Mouse (Mus musculus): ENCODE data around the gene Pold3. TPM values are rescaled to one million over a fixed set of nuclear protein-coding genes. Genes with fewer than 3 reads are reported as not detected.
A peak's percentile ranks its signal among the peaks of the same experiment; 100 is the strongest.

The Pold3 gene
- polyA plus RNA-seq, 1 experiment from 2014 or later: 31.8 TPM

- no peaks in the 10 kb centered on the region for H3K36me3 ChIP-seq (ENCODE audit: control insufficient read depth, insufficient read depth, low read length)
- 70% methylated on average over 11 of the region's 11 CpGs for WGBS
- no peak for ATAC-seq (ENCODE audit: insufficient number of reproducible peaks, insufficient read depth, low FRiP score, low read depth)
Observed at GRCm38 (mm10) chr7:100150626-100151025, 29.3 kb upstream of the Pold3 start.

DNA sequence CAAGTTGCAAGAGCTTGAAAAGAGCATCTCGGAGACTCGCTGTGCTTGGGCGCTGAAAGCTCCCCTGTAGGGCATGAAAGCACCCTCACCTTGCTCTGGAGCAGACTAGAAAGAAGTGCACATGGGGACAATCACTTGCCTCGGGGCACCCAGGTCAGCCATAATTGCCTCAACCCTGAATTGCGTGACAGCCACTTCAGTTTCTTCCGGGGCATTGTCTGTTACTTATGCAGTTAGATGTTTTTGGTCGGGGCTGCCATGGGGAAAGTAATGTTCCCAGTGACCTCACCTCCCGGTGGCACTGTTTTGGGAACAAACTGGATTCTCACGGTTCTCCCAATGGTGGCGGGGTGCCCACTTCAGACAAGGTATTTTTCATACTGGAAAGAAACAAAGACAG lies 28.7 kb upstream of the Pold3 start:
- Histone ChIP-seq H3K36me3 (ENCODE audit: control insufficient read depth, insufficient read depth, low read length) (no peaks in the 10 kb centered on the region), H3K9me3 (ENCODE audit: control insufficient read depth, low read length) (no peaks in the 10 kb centered on the region), H3K27ac (replicated peaks in 1 of 2; ENCODE audit: control insufficient read depth in 1 of 2, insufficient read depth in 1 of 2, low read depth in 2 of 2, low read length in 2 of 2) (no peak overlapping the region), H3K4me1 (ENCODE audit: control insufficient read depth in 2 of 2, insufficient read depth in 2 of 2, low read length in 2 of 2) (no peaks in the 10 kb centered on the region; a peak in 1 of 4 replicates), H3K4me2 (ENCODE audit: low read length) (no peak overlapping the region), H3K4me3 (ENCODE audit: control insufficient read depth in 1 of 2, insufficient read depth in 1 of 2, low read depth in 1 of 2, low read length in 2 of 2) (no peak overlapping the region), H3K27me3 (ENCODE audit: control insufficient read depth, insufficient read depth, low read length) (no peaks in the 10 kb centered on the region), H3K9ac (ENCODE audit: low read length) (no peak overlapping the region)
- 57% methylated on average over 10 of the region's 10 CpGs for WGBS
- no peak for ATAC-seq (ENCODE audit: insufficient number of reproducible peaks, insufficient read depth, low FRiP score, low read depth)

More at GRCm38 (mm10) chr7:100150626-100151025, 29.3 kb upstream of the Pold3 start:
- no peaks in the 10 kb centered on the region for H3K9me3 ChIP-seq (ENCODE audit: control insufficient read depth, low read length)
- H3K27me3 ChIP-seq (ENCODE audit: control insufficient read depth, insufficient read depth, low read length): no peaks in the 10 kb centered on the region
- no peaks in the 10 kb centered on the region; a peak in 1 of 4 replicates for H3K4me1 ChIP-seq (ENCODE audit: control insufficient read depth in 2 of 2, insufficient read depth in 2 of 2, low read length in 2 of 2)
- H3K4me2 ChIP-seq (ENCODE audit: low read length): no peak overlapping the region
- H3K27ac ChIP-seq (replicated peaks in 1 of 2; ENCODE audit: control insufficient read depth in 1 of 2, insufficient read depth in 1 of 2, low read depth in 2 of 2, low read length in 2 of 2): no peak overlapping the region
- H3K9ac ChIP-seq (ENCODE audit: low read length): no peak overlapping the region
- no peak overlapping the region for H3K4me3 ChIP-seq (ENCODE audit: control insufficient read depth in 1 of 2, insufficient read depth in 1 of 2, low read depth in 1 of 2, low read length in 2 of 2)

GRCm38 (mm10) chr7:100148586-100148985 lies 27.2 kb upstream of the Pold3 start:
- no peaks in the 10 kb centered on the region for H3K9me3 ChIP-seq (ENCODE audit: control insufficient read depth, low read length)
- H3K9ac ChIP-seq (ENCODE audit: low read length): no peak overlapping the region
- no peak overlapping the region for H3K4me2 ChIP-seq (ENCODE audit: low read length)
- H3K4me1 ChIP-seq (ENCODE audit: control insufficient read depth in 2 of 2, insufficient read depth in 2 of 2, low read length in 2 of 2): no peaks in the 10 kb centered on the region; a peak in 1 of 4 replicates
- no peaks in the 10 kb centered on the region for H3K36me3 ChIP-seq (ENCODE audit: control insufficient read depth, insufficient read depth, low read length)
- H3K27ac ChIP-seq (replicated peaks in 1 of 2; ENCODE audit: control insufficient read depth in 1 of 2, insufficient read depth in 1 of 2, low read depth in 2 of 2, low read length in 2 of 2): no peak overlapping the region
- no peak for ATAC-seq (ENCODE audit: insufficient number of reproducible peaks, insufficient read depth, low FRiP score, low read depth)
- WGBS: 90% methylated on average over 4 of the region's 4 CpGs
- H3K27me3 ChIP-seq (ENCODE audit: control insufficient read depth, insufficient read depth, low read length): no peaks in the 10 kb centered on the region
- no peak overlapping the region for H3K4me3 ChIP-seq (ENCODE audit: control insufficient read depth in 1 of 2, insufficient read depth in 1 of 2, low read depth in 1 of 2, low read length in 2 of 2)

GRCm38 (mm10) chr7:100140591-100140990 lies 19.2 kb upstream of the Pold3 start:
- no peaks in the 10 kb centered on the region for H3K36me3 ChIP-seq (ENCODE audit: control insufficient read depth, insufficient read depth, low read length)
- no peaks in the 10 kb centered on the region for H3K9me3 ChIP-seq (ENCODE audit: control insufficient read depth, low read length)
- no peak overlapping the region for H3K4me3 ChIP-seq (ENCODE audit: control insufficient read depth in 1 of 2, insufficient read depth in 1 of 2, low read depth in 1 of 2, low read length in 2 of 2)
- ATAC-seq (ENCODE audit: insufficient number of reproducible peaks, insufficient read depth, low FRiP score, low read depth): no peak
- no peaks in the 10 kb centered on the region; a peak in 1 of 4 replicates for H3K4me1 ChIP-seq (ENCODE audit: control insufficient read depth in 2 of 2, insufficient read depth in 2 of 2, low read length in 2 of 2)
- no peak overlapping the region for H3K9ac ChIP-seq (ENCODE audit: low read length)
- H3K27me3 ChIP-seq (ENCODE audit: control insufficient read depth, insufficient read depth, low read length): no peaks in the 10 kb centered on the region
- 44% methylated on average over 1 of the region's 1 CpGs for WGBS
- H3K27ac ChIP-seq (replicated peaks in 1 of 2; ENCODE audit: control insufficient read depth in 1 of 2, insufficient read depth in 1 of 2, low read depth in 2 of 2, low read length in 2 of 2): no peak overlapping the region
- no peak overlapping the region for H3K4me2 ChIP-seq (ENCODE audit: low read length)

DNA sequence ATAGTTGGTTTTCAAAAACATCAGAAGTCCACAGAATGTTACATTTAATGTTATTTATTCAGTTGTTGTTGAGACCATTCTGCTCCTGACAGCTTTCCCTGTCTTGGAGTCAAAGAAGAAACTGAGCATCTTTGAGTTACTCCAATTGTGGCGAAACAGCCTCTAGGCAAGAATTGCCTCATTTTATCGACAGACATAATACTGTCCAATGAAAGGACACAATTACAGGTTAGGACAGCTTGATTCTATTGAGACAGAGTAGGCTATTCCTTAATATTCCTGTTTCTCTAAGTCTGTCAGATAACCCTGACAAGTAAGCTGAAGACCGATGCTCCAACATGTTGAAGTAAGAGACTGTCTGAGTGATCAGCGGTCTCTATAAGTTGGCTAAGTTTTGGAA lies 16.7 kb upstream of the Pold3 start:
- Histone ChIP-seq H3K4me2 (ENCODE audit: low read length) (no peak overlapping the region), H3K4me3 (ENCODE audit: control insufficient read depth in 1 of 2, insufficient read depth in 1 of 2, low read depth in 1 of 2, low read length in 2 of 2) (no peak overlapping the region), H3K27me3 (ENCODE audit: control insufficient read depth, insufficient read depth, low read length) (no peaks in the 10 kb centered on the region), H3K36me3 (ENCODE audit: control insufficient read depth, insufficient read depth, low read length) (no peaks in the 10 kb centered on the region), H3K9ac (ENCODE audit: low read length) (no peak overlapping the region), H3K9me3 (ENCODE audit: control insufficient read depth, low read length) (no peaks in the 10 kb centered on the region), H3K27ac (replicated peaks in 1 of 2; ENCODE audit: control insufficient read depth in 1 of 2, insufficient read depth in 1 of 2, low read depth in 2 of 2, low read length in 2 of 2) (no peak overlapping the region), H3K4me1 (ENCODE audit: control insufficient read depth in 2 of 2, insufficient read depth in 2 of 2, low read length in 2 of 2) (no peaks in the 10 kb centered on the region; a peak in 1 of 4 replicates)
- 91% methylated on average over 4 of the region's 4 CpGs for WGBS
- no peak for ATAC-seq (ENCODE audit: insufficient number of reproducible peaks, insufficient read depth, low FRiP score, low read depth)

GRCm38 (mm10) chr7:100137038-100137437 lies 15.7 kb upstream of the Pold3 start:
- WGBS: 55% methylated on average over 9 of the region's 9 CpGs
- peak; percentile 13; the same call in 1 of the 2 replicates for ATAC-seq (ENCODE audit: insufficient number of reproducible peaks, insufficient read depth, low FRiP score, low read depth)
- H3K4me1 ChIP-seq (ENCODE audit: control insufficient read depth in 2 of 2, insufficient read depth in 2 of 2, low read length in 2 of 2): no peaks in the 10 kb centered on the region; a peak in 1 of 4 replicates

GRCm38 (mm10) chr7:100132379-100132778 lies 11.0 kb upstream of the Pold3 start:
- no peaks in the 10 kb centered on the region for H3K36me3 ChIP-seq (ENCODE audit: control insufficient read depth, insufficient read depth, low read length)
- H3K9ac ChIP-seq (ENCODE audit: low read length): no peak overlapping the region
- no peak overlapping the region for H3K27ac ChIP-seq (replicated peaks in 1 of 2; ENCODE audit: control insufficient read depth in 1 of 2, insufficient read depth in 1 of 2, low read depth in 2 of 2, low read length in 2 of 2)
- no peak overlapping the region for H3K4me2 ChIP-seq (ENCODE audit: low read length)
- no peaks in the 10 kb centered on the region for H3K27me3 ChIP-seq (ENCODE audit: control insufficient read depth, insufficient read depth, low read length)
- no peak for ATAC-seq (ENCODE audit: insufficient number of reproducible peaks, insufficient read depth, low FRiP score, low read depth)
- no peak overlapping the region for H3K4me3 ChIP-seq (ENCODE audit: control insufficient read depth in 1 of 2, insufficient read depth in 1 of 2, low read depth in 1 of 2, low read length in 2 of 2)
- H3K4me1 ChIP-seq (ENCODE audit: control insufficient read depth in 2 of 2, insufficient read depth in 2 of 2, low read length in 2 of 2): no peaks in the 10 kb centered on the region; a peak in 1 of 4 replicates
- 82% methylated on average over 1 of the region's 1 CpGs for WGBS
- no peaks in the 10 kb centered on the region for H3K9me3 ChIP-seq (ENCODE audit: control insufficient read depth, low read length)

More at GRCm38 (mm10) chr7:100137038-100137437, 15.7 kb upstream of the Pold3 start:
- Histone ChIP-seq H3K36me3 (ENCODE audit: control insufficient read depth, insufficient read depth, low read length) (no peaks in the 10 kb centered on the region), H3K4me3 (ENCODE audit: control insufficient read depth in 1 of 2, insufficient read depth in 1 of 2, low read depth in 1 of 2, low read length in 2 of 2) (no peak overlapping the region), H3K4me2 (ENCODE audit: low read length) (no peak overlapping the region), H3K27ac (replicated peaks in 1 of 2; ENCODE audit: control insufficient read depth in 1 of 2, insufficient read depth in 1 of 2, low read depth in 2 of 2, low read length in 2 of 2) (0 out of 4 replicates have a peak overlapping the region, but pooled peaks of 1 of the 2 experiments have one; percentile 9), H3K27me3 (ENCODE audit: control insufficient read depth, insufficient read depth, low read length) (no peaks in the 10 kb centered on the region), H3K9ac (ENCODE audit: low read length) (no peak overlapping the region), H3K9me3 (ENCODE audit: control insufficient read depth, low read length) (no peaks in the 10 kb centered on the region)

- no peak for ATAC-seq (ENCODE audit: insufficient number of reproducible peaks, insufficient read depth, low FRiP score, low read depth)
- H3K9me3 ChIP-seq (ENCODE audit: control insufficient read depth, low read length): no peaks in the 10 kb centered on the region; the same call in 1 of the 2 replicates
- H3K27ac ChIP-seq (replicated peaks in 1 of 2; ENCODE audit: control insufficient read depth in 1 of 2, insufficient read depth in 1 of 2, low read depth in 2 of 2, low read length in 2 of 2): no peak overlapping the region
- H3K4me3 ChIP-seq (ENCODE audit: control insufficient read depth in 1 of 2, insufficient read depth in 1 of 2, low read depth in 1 of 2, low read length in 2 of 2): no peak overlapping the region
- no peak overlapping the region for H3K9ac ChIP-seq (ENCODE audit: low read length)
- no peak overlapping the region for H3K4me2 ChIP-seq (ENCODE audit: low read length)
- H3K27me3 ChIP-seq (ENCODE audit: control insufficient read depth, insufficient read depth, low read length): no peaks in the 10 kb centered on the region
- no peaks in the 10 kb centered on the region for H3K36me3 ChIP-seq (ENCODE audit: control insufficient read depth, insufficient read depth, low read length)
- WGBS: 70% methylated on average over 6 of the region's 6 CpGs
- no peaks in the 10 kb centered on the region for H3K4me1 ChIP-seq (ENCODE audit: control insufficient read depth in 2 of 2, insufficient read depth in 2 of 2, low read length in 2 of 2)
Observed at GRCm38 (mm10) chr7:100130592-100130991, 9.2 kb upstream of the Pold3 start.
